Mouse (Mus musculus) urinary bladder, postnatal 25 days (tissue): ENCODE results near the gene Nedd9.

Experiments used
- DNase-seq: peaks from one replicate; pipeline ENCODE4 v3.0.0; 2022; ENCODE audit warnings: low spot score

The Nedd9 gene

GRCm38 (mm10) chr13:41486606-41487408, at the start of gene Nedd9:
Gene Nedd9 (minus strand): TSS chr13:41487362.
- DNase-seq, result no peak

DNA sequence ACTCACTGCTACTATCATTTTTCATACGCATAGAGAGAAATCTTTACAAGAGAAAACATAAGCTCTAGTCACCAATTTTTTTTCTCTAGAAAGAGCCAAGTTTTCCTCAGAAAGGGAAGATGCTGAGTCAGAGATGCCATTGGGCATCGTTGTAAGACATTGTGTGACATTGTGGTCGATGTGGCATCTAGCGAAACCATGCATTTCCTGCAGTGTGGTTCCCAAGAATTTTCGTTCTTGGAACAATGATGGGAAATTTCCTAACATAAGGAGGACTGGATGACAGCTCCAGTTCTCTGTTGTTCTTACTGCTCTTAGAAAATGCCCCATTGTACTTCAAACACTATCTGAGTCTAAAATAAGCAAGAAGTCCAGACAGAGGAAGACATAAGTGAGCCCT, 45.5 kb upstream of the Nedd9 start:
- DNase-seq, result no peak

- no peak for DNase-seq
These were observed 43.2 kb upstream of the Nedd9 start for GRCm38 (mm10) chr13:41530326-41530725.

- DNase-seq, result no peak
These were observed 37.0 kb upstream of the Nedd9 start for GRCm38 (mm10) chr13:41524208-41524607.

DNA sequence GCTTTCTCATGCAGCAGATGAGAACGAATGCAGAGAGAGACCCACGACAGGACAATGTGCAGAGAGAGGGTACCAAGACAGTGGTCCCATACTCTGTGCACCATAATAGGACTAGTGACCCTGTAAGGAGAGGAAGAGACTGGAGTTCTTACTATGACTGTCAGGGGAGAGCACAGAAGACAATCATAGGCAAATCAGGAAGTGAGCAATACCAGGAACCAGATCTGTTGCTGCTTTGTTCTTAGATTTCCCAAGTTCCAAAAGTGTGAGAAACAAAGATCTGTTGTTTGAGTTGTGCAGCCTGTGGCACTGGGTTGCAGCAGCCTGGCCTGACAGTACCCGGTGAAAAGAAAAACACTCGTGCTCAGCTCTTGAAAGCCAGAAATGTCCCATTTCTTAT, 34.1 kb upstream of the Nedd9 start:
- no peak for DNase-seq

GRCm38 (mm10) chr13:41520549-41521161, 33.5 kb upstream of the Nedd9 start:
- no peak for DNase-seq

DNA sequence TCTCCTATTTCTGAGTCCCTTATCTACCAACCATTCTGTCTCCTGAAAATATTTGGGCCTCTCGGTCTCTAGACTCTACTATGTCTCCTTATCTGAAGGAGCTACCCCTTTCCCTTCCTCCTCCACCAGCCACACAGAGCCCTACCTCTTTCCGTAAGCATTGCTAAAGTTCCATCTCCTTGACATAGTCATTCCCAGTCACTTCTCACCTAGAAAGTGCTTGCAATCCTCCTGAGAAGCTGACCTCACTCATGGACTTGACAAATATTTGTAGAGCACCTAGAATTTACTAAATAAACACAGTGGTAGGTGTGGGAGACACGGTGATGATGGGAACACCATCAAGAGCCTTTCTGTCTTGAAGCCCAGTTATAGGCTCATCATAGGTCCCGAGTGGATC, 32.6 kb upstream of the Nedd9 start:
- no peak for DNase-seq

DNA sequence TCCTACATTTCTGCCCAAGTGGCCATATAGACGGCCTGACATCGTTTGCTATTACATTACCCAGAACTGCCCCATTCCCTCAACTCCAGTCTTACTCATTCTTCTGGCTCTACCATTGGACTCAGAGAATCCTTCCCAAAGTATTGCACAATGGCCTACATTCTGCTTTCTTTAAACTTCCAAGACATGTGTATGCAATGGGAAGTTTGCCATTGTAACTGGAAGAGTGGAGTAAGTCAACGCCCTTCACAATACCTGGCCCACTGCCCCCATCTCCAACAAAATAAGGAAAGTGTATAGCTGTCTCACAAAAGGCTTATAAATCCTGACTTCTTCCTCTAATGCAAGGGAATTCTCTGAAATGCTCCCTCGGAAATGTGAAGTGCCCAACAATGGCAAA, 30.0 kb upstream of the Nedd9 start:
- no peak for DNase-seq

- no peak for DNase-seq
These were observed 28.6 kb upstream of the Nedd9 start for GRCm38 (mm10) chr13:41515749-41516148.

GRCm38 (mm10) chr13:41514918-41515317, 27.8 kb upstream of the Nedd9 start:
- DNase-seq, result no peak

- DNase-seq, result no peak
These were observed 26.3 kb upstream of the Nedd9 start for GRCm38 (mm10) chr13:41513456-41513855.

- DNase-seq, result no peak
These were observed 25.1 kb upstream of the Nedd9 start for GRCm38 (mm10) chr13:41512243-41512642.

DNA sequence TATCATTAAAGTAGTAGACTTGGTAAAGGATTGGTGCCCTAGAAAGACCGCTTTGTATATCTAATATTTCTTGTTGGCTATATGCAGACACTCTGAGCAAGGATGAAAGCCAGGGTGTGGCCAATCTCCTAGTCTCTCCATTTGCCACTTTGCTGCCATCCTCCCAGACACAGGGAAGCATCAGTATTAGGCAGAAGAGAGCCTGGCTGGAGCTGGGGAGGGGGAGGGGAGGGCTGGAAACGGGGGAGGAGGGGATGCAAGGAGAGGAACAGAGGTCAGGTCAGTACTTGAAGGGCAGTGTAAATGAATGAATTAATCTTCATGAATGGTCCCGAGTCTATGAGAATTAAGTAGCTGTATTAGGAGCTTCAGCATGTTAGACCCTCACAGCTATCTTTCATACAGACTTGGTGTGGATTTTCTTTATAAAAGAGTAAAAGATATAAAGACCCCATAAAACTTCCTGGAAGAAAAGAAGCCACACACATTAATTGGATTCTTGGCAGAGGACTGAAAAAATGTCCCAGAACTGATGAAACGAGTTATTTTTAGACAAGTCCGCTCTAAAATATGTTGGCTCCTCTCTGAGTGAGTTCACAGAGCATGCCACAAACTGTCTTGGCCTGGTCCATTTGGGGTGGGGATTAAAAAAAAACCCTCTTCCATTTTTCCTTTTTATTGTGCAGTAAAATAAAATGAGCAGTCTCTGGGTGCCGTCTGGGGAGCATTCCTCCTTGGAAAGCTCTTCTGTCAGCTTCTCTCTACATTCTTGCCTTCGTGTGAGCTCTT, 23.7 kb upstream of the Nedd9 start:
- DNase-seq, result no peak

DNA sequence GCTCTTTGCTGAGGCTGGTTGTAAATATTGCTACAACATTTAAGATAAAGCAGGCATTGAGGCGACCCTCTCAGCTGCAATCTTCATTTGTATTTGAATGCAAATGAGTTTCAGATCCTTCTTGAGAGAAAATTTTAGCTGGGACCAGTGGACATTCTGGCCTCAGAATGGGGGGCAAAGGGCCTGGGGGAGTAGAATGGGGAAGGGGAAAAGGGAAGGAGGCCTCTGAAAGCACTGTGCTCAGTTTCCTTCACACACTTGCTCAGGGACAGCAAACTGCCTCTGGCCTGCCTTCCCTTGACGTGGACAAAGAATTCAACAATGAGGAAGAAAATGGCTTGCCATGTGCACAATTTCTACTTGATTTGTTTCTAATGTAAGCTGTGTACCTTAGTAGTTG, 18.4 kb upstream of the Nedd9 start:
- DNase-seq, result no peak

DNA sequence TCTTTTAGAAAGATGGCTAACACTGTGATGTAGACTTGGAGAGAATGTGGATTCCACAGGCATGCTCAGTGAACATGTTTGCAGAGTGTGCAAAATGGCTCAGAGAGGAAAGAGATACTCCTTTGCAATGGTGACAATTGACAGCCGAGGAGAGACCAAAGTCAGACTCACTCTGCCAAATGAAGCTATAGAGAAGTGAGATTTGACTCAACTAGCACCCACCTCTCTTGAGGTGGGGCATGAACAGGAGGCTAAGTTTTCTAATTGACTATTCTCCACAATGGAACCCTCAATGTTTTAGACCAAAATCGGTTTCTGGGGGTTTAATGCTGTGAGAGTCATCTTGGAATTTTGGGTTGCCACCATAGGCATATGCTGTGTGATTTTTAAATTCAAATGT, 17.8 kb upstream of the Nedd9 start:
- DNase-seq, result no peak

GRCm38 (mm10) chr13:41504448-41504847, 17.3 kb upstream of the Nedd9 start:
- DNase-seq, result no peak

DNA sequence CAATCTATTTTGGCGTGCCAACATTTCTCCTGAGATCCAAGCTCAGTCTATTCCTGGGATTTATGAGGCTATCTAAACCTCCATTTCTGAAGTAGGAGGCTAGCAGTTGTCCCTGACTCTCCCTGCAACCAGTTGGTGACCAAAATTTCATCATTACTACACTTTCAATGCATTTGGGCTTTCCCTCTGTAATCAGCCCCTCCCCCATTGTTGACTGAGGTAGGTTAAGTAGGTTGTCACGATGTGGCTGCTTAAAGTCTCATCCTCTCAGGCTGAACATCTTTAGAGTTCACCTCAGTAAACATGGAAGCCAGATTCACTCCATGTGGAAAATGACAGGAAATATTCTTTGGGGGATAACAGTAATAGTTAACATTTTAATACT, 15.7 kb upstream of the Nedd9 start:
- no peak for DNase-seq

DNA sequence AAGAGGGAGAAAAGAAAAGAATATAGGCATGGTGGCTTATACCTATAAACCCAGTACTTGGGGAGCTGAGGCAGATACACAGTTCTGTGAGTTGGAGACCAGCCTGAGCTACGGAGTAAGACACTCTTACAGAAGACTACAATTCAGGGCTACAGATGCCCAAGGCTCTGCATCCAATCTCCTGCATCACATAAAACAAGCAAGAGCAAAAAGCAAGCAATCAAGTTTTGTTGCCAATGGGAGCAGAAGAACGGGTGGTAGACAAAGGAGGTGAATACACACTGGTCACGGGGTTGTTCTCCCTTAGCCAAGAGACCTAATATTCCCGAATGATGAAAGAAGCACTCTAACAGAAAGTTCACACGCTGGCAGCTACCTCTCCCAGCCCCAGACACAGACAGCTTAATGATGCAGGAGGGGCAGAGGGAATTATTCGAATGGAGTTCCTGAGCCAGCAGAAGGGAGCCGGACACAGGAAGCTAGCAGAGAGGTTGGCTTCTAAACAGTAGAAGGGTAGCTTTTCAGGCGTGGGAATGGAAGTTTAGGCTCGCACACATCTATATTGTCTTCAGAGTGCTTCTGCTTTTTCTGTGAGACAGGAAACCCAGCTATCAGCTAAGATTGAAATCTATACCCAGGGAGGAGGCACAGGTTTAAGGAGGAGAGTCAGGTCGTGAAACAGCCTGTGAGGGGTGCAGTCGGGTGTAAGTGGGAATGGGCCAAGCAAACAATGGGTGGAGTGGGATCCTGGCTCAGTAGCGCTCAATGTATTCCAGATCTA, 15.2 kb upstream of the Nedd9 start:
- DNase-seq, result no peak

GRCm38 (mm10) chr13:41500793-41501192, 13.6 kb upstream of the Nedd9 start:
- DNase-seq, result no peak

DNA sequence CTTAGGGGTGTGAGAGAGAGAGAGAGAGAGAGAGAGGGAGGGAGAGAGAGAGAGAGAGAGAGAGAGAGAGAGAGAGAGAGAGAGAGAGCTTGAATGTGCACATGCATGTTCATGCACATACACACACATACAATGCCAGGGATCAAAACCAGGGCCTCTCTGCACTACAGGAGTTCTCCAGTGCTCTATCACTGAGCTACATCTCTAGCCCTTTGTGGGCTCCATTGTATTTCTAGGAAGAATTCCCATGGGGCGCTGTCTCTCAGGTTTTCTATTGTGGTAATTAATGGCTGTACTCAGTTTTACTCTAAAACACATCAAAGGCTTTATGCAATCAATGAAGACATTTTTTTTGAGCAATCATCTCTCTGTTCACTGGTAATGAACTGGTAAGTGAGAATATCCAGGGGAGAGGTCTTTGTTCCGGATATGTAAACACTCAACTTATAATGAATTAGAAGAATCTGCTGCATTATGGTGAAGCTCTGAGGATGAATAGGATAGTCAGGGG, 11.5 kb upstream of the Nedd9 start:
- no peak for DNase-seq

GRCm38 (mm10) chr13:41494681-41495080, 7.5 kb upstream of the Nedd9 start:
- DNase-seq, result no peak
